8 mouse cellular contexts compared by ENCODE assay signal in the genomic region with DNA sequence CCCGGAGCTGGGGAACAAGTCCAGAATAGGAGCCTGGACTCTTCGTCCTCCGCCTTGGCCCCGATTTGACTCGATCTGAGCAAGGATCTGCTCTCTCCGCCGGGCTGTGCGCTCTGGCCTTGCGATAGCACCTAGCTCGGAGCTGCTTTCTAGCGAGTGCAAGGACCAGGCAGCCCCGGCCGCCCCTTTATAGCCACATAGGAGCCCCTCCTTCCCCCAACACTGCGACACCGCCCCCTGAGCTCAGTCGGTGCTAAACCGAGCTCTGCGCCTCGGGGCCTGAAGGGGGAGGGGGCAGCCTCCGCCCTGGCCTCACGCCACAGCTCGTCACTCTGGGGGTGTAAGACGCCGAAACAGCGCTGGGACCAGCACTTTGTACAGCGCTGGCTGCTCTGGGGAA. TPM values are rescaled to one million over a fixed set of nuclear protein-coding genes. Genes with fewer than 3 reads are reported as not detected.
DNase-seq lines count a peak whose midpoint lies in the region; ATAC-seq lines count a peak whose summit lies in the region.

Adamts1 (minus strand) TSS at position 160 of the 400 bp plus-strand sequence.

- peak within 1 kb of the TSS; percentile 90 for H3K4me2 ChIP-seq in intestine, embryonic 15.5 days (replicated peaks)

- no peaks in the 10 kb centered on the region for H3K9me3 ChIP-seq in intestine, embryonic 15.5 days

- peak within 1 kb of the TSS; percentile 79 for H3K9ac ChIP-seq in intestine, embryonic 15.5 days

- ATAC-seq in intestine, embryonic 15.5 days, result peak; percentile 76
- ATAC-seq in megakaryocyte progenitor cell, adult 5-6 weeks (replicated peaks; ENCODE audit: poor library complexity), result peak; percentile 10
- no peak for ATAC-seq in erythroid progenitor cell, adult 5-6 weeks (replicated peaks; ENCODE audit: low FRiP score, poor library complexity, severe bottlenecking)

- DNase-seq in adrenal gland, postnatal 36 days, result peak; percentile 81 to 87
- DNase-seq in embryo, embryonic 11.5 days (ENCODE audit: low read depth, low spot score), result peak; percentile 83
- peak; percentile 91 to 95 for DNase-seq in gastrocnemius, postnatal 4 days (ENCODE audit: low spot score in 2 of 2)
- peak; percentile 64 to 93 for DNase-seq in left cerebral cortex, postnatal 10 days (ENCODE audit: extremely low spot score in 1 of 2, low spot score in 2 of 2)
- DNase-seq in skeletal muscle tissue, adult 2 months (ENCODE audit: low read depth, low spot score), result peak; percentile 94

- under 1% methylated on average over 26 of the region's 26 CpGs for WGBS in intestine, embryonic 15.5 days

- H3K27me3 ChIP-seq in intestine, embryonic 15.5 days (replicated peaks), result no peaks in the 10 kb centered on the region

- intact Hi-C loops in left cerebral cortex, postnatal 10 days (cut with DNase I), result loop anchor here (10.0 kb wide), 1 partner anchor 1592 kb away; no protein-coding TSS in a partner anchor

- H3K4me1 ChIP-seq in intestine, embryonic 15.5 days (replicated peaks), result 0 out of 2 replicates have a peak, but pooled peaks cover 5% of the 10 kb centered on the region

- H3K4me3 ChIP-seq in intestine, embryonic 15.5 days (replicated peaks), result peak within 1 kb of the TSS; percentile 68

- peaks cover 11% of the 10 kb centered on the region for H3K36me3 ChIP-seq in intestine, embryonic 15.5 days

- peak within 1 kb of the TSS; percentile 93 for H3K27ac ChIP-seq in intestine, embryonic 15.5 days

RNA-seq across cellular contexts. Expression of gene Adamts1, which starts in this region (rescaled TPM):
- total RNA-seq in adrenal gland, postnatal 36 days (2021), result 10 to 100 TPM; 23.8 to 48.1 TPM
- total RNA-seq in gastrocnemius, postnatal 4 days (2021), result 10 to 100 TPM; 29.1 to 30.3 TPM
- polyA plus RNA-seq in intestine, embryonic 15.5 days (2015; fragmentation: Nextera tagmentation; extraction: Ambion mirVana), result 29.6 and 31.4 TPM in 2 replicates
- 1 to 10 TPM; 6.7 to 6.8 TPM for total RNA-seq in left cerebral cortex, postnatal 10 days (2021)
- total RNA-seq in megakaryocyte progenitor cell, adult 5-6 weeks (2015), result 0.10 TPM in 1 of 2 replicates, not detected in the other
- 0.07 TPM in 1 of 2 replicates, not detected in the other for total RNA-seq in megakaryocyte progenitor cell, adult 5-6 weeks (2017)
- total RNA-seq in erythroid progenitor cell, adult 5-6 weeks (2015; ENCODE audit: low replicate concordance), result 0.36 TPM in 1 of 2 replicates, not detected in the other
- 0.38 TPM in 1 of 2 replicates, not detected in the other for total RNA-seq in erythroid progenitor cell, adult 5-6 weeks (2017; ENCODE audit: low replicate concordance)

Comparison
In these comparisons a context has a peak if more than half of its experiments do, and no peak if none do; other contexts are left out.
1. RNA of gene Adamts1 (total RNA-seq): 23.8 to 48.1 TPM in adrenal gland, postnatal 36 days, 29.1 to 30.3 TPM in gastrocnemius, postnatal 4 days and 6.7 to 6.8 TPM in left cerebral cortex, postnatal 10 days; 0.36 to 0.38 TPM in erythroid progenitor cell, adult 5-6 weeks and 0.07 to 0.10 TPM in megakaryocyte progenitor cell, adult 5-6 weeks; every median in the first group is over 4 times any median in the second.
2. Peak in ATAC-seq in megakaryocyte progenitor cell, adult 5-6 weeks; RNA of the gene not detected or under 1 TPM.
3. Peak in every context shown above with its lines, with median percentiles within 50 percentile points of each other: DNase-seq.